Mouse (Mus musculus): Measurements from ENCODE around the gene Chl1. TPM values are rescaled to one million over a fixed set of nuclear protein-coding genes. Genes with fewer than 3 reads are reported as not detected.

Chl1 gene
- polyA plus RNA-seq, 1 experiment from 2014 or later, result 137 TPM

- ATAC-seq (ENCODE audit: low FRiP score) (no peak), DNase-seq (ENCODE audit: low spot score) (no peak)
- Histone ChIP-seq H3K4me3 (replicated peaks; ENCODE audit: low read length) (no peak overlapping the region), H3K36me3 (replicated peaks; ENCODE audit: control insufficient read depth, insufficient read depth) (no peaks in the 10 kb centered on the region), H3K27ac (no peak overlapping the region), H3K9me3 (ENCODE audit: control insufficient read depth, low read length) (no peaks in the 10 kb centered on the region), H3K9ac (no peak overlapping the region), H3K4me1 (replicated peaks; ENCODE audit: control insufficient read depth, insufficient read depth, low read length) (no peaks in the 10 kb centered on the region), H3K27me3 (ENCODE audit: control insufficient read depth, insufficient read depth, low read length) (no peaks in the 10 kb centered on the region), H3K4me2 (replicated peaks) (no peak overlapping the region)
- WGBS, result 65% methylated on average over 2 of the region's 2 CpGs
Observed at GRCm38 (mm10) chr6:103791077-103791632, 280.8 kb downstream of the Chl1 start.

GRCm38 (mm10) chr6:103795241-103795640, 284.9 kb downstream of the Chl1 start:
- Histone ChIP-seq H3K9me3 (ENCODE audit: control insufficient read depth, low read length) (no peaks in the 10 kb centered on the region), H3K27me3 (ENCODE audit: control insufficient read depth, insufficient read depth, low read length) (no peaks in the 10 kb centered on the region), H3K9ac (no peak overlapping the region), H3K36me3 (replicated peaks; ENCODE audit: control insufficient read depth, insufficient read depth) (no peaks in the 10 kb centered on the region), H3K4me2 (replicated peaks) (no peak overlapping the region), H3K4me3 (replicated peaks; ENCODE audit: low read length) (no peak overlapping the region), H3K4me1 (replicated peaks; ENCODE audit: control insufficient read depth, insufficient read depth, low read length) (no peaks in the 10 kb centered on the region), H3K27ac (no peak overlapping the region)
- ATAC-seq (ENCODE audit: low FRiP score) (no peak), DNase-seq (ENCODE audit: low spot score) (no peak)
- 84% methylated on average over 1 of the region's 1 CpGs for WGBS
